Mouse (Mus musculus) midbrain, postnatal 0 days (tissue): ENCODE results near the gene Shisa4. TPM values are rescaled to one million over a fixed set of nuclear protein-coding genes. Genes with fewer than 3 reads are reported as not detected.
"Not testable (repeated sequence)": the region's sequence is repeated elsewhere in the genome, so short reads cannot be mapped to it uniquely, and the experiment has no call there.

Experiments
- ATAC-seq: fragments of 200-750 bp; cut with Nextera tagmentation; 2 replicates; pipeline ENCODE4 v1.8.0; 2017; ENCODE audit warnings: moderate number of reproducible peaks, mild to moderate bottlenecking, moderate TSS enrichment, moderate library complexity; ENCODE audit not compliant: low FRiP score
- DNase-seq: peaks from one replicate; pipeline ENCODE4 v3.0.0-alpha.2; 2015; ENCODE audit warnings: low spot score
- H3K27ac ChIP-seq: fragments of 300-500 bp; sonication (generic); 2 replicates; pipeline ENCODE4 v1.5.1; 2014; ENCODE audit warnings: low read depth, mild to moderate bottlenecking, low read length, mixed read lengths
- H3K27me3 ChIP-seq: fragments of 300-500 bp; sonication (generic); 2 replicates; pipeline ENCODE4 v1.6.1; 2014; ENCODE audit warnings: low read length, control low read depth, mixed read lengths; ENCODE audit not compliant: insufficient read depth
- H3K36me3 ChIP-seq: fragments of 300-500 bp; sonication (generic); 2 replicates; pipeline ENCODE4 v1.6.1; 2014; ENCODE audit warnings: low read length, control low read depth, mixed read lengths; ENCODE audit not compliant: insufficient read depth
- H3K4me1 ChIP-seq: fragments of 300-500 bp; sonication (generic); 2 replicates; pipeline ENCODE4 v1.6.1; 2014; ENCODE audit warnings: mild to moderate bottlenecking, control low read depth, antibody characterized with exemption, low read length, mixed read lengths; ENCODE audit not compliant: insufficient read depth
- H3K4me2 ChIP-seq: fragments of 300-500 bp; sonication (generic); 2 replicates; pipeline ENCODE4 v1.6.1; 2014; ENCODE audit warnings: low read depth, mild to moderate bottlenecking, low read length, mixed read lengths; ENCODE audit not compliant: poor library complexity, severe bottlenecking
- H3K4me3 ChIP-seq: fragments of 300-500 bp; sonication (generic); 2 replicates; pipeline ENCODE4 v1.5.1; 2014; ENCODE audit warnings: low read depth, mild to moderate bottlenecking, low read length, moderate library complexity
- H3K9ac ChIP-seq: fragments of 300-500 bp; sonication (generic); replicated peaks from 2 replicates; pipeline ENCODE4 v1.6.1; 2014; ENCODE audit warnings: mild to moderate bottlenecking, low read length, moderate library complexity, mixed read lengths; ENCODE audit not compliant: poor library complexity, severe bottlenecking
- H3K9me3 ChIP-seq: fragments of 300-500 bp; sonication (generic); 2 replicates; pipeline ENCODE4 v1.6.1; 2016; ENCODE audit warnings: low read length, control low read depth
- CTCF ChIP-seq: IDR thresholded peaks from 2 replicates; pipeline ENCODE4 v1.5.1; 2016; ENCODE audit warnings: antibody characterized with exemption, mild to moderate bottlenecking
- WGBS: fragments of 180-500 bp; shearing (Covaris S2); extraction: QIAGEN DNeasy Blood & Tissue Kit; methylation state at CpG from one replicate; pipeline ENCODE4 v1.1.7; 2014; 5-methylcytosine and 5-hydroxymethylcytosine counted together
- polyA plus RNA-seq: library from polyadenylated mRNA; unstranded; fragments of >200 nt; fragmentation: Nextera tagmentation; extraction: Ambion mirVana; gene quantifications from 2 replicates; pipeline ENCODE4 v1.2.1, GENCODE M21; 2015
- total RNA-seq: library from RNA; depleted of rRNA; stranded (reverse); fragments of >200 nt; gene quantifications from 2 replicates; pipeline ENCODE4 v1.2.3, GENCODE M21; 2014

Gene Shisa4
- total and polyA plus RNA-seq, 2 experiments from 2014 or later, result 129 to 141 TPM

- Histone ChIP-seq H3K9ac (no peak overlapping the region), H3K4me2 (no peak overlapping the region), H3K27me3 (no peaks in the 10 kb centered on the region), H3K4me3 (no peak overlapping the region), H3K36me3 (peaks cover 66% of the 10 kb centered on the region), H3K27ac (no peak overlapping the region), H3K9me3 (no peaks in the 10 kb centered on the region), H3K4me1 (no peaks in the 10 kb centered on the region)
- DNase-seq, result no peak
- no peak for TF ChIP-seq CTCF
- WGBS, result 90% methylated on average over 7 of the region's 7 CpGs
- ATAC-seq, result no peak
Measured at GRCm38 (mm10) chr1:135405356-135405755, 30.3 kb upstream of the Shisa4 start.

- peak; percentile 39 for DNase-seq
- Histone ChIP-seq H3K9ac (no peak overlapping the region), H3K4me1 (no peaks in the 10 kb centered on the region), H3K4me3 (no peak overlapping the region), H3K9me3 (no peaks in the 10 kb centered on the region), H3K27me3 (no peaks in the 10 kb centered on the region), H3K4me2 (no peak overlapping the region), H3K36me3 (peaks cover 51% of the 10 kb centered on the region), H3K27ac (no peak overlapping the region)
- ATAC-seq, result no peak
- 98% methylated on average over 3 of the region's 3 CpGs for WGBS
- peak; percentile 62 for TF ChIP-seq CTCF
Measured at GRCm38 (mm10) chr1:135401452-135402110, 26.5 kb upstream of the Shisa4 start.

- Histone ChIP-seq H3K9ac (no peak overlapping the region), H3K36me3 (peaks cover 41% of the 10 kb centered on the region), H3K4me3 (no peak overlapping the region), H3K4me1 (no peaks in the 10 kb centered on the region), H3K9me3 (no peaks in the 10 kb centered on the region), H3K4me2 (no peak overlapping the region), H3K27ac (no peak overlapping the region), H3K27me3 (no peaks in the 10 kb centered on the region)
- WGBS, result 94% methylated on average over 5 of the region's 5 CpGs
- ATAC-seq (no peak), DNase-seq (no peak)
- TF ChIP-seq CTCF, result no peak
Measured at GRCm38 (mm10) chr1:135399466-135399865, 24.4 kb upstream of the Shisa4 start.

GRCm38 (mm10) chr1:135385161-135385560, 10.1 kb upstream of the Shisa4 start:
- Histone ChIP-seq H3K27ac (no peak overlapping the region), H3K4me2 (no peak overlapping the region), H3K4me1 (no peaks in the 10 kb centered on the region), H3K27me3 (no peaks in the 10 kb centered on the region), H3K4me3 (no peak overlapping the region), H3K36me3 (peaks cover 58% of the 10 kb centered on the region), H3K9ac (no peak overlapping the region), H3K9me3 (no peaks in the 10 kb centered on the region)
- TF ChIP-seq CTCF, result no peak
- 91% methylated on average over 9 of the region's 9 CpGs for WGBS
- ATAC-seq (no peak), DNase-seq (no peak)

GRCm38 (mm10) chr1:135384171-135384570, 9.1 kb upstream of the Shisa4 start:
- Histone ChIP-seq H3K9ac (no peak overlapping the region), H3K4me1 (no peaks in the 10 kb centered on the region), H3K4me2 (no peak overlapping the region), H3K4me3 (no peak overlapping the region), H3K27ac (no peak overlapping the region), H3K36me3 (peaks cover 51% of the 10 kb centered on the region), H3K27me3 (no peaks in the 10 kb centered on the region), H3K9me3 (no peaks in the 10 kb centered on the region)
- WGBS, result 93% methylated on average over 5 of the region's 5 CpGs
- TF ChIP-seq CTCF, result no peak
- ATAC-seq, result no peak
- DNase-seq, result no peak

- not testable (repeated sequence) for H3K4me3 ChIP-seq, H3K9me3 ChIP-seq, DNase-seq, H3K27me3 ChIP-seq, H3K4me2 ChIP-seq, H3K9ac ChIP-seq, ATAC-seq, H3K27ac ChIP-seq, H3K4me1 ChIP-seq
- TF ChIP-seq CTCF, result peak; percentile 70
- H3K36me3 ChIP-seq, result peaks cover 25% of the 10 kb centered on the region
- WGBS, result 60% methylated on average over 6 of the region's 6 CpGs
Measured at GRCm38 (mm10) chr1:135381560-135381959, 6.5 kb upstream of the Shisa4 start.
